In genomic region chr7:120693831-120694375, GRCm38 (mm10) we compare ENCODE assay signal across 17 mouse cellular contexts. TPM values are rescaled to one million over a fixed set of nuclear protein-coding genes. Genes with fewer than 3 reads are reported as not detected.
DNase-seq lines count a peak whose midpoint lies in the region.
"Had no signal": no experiment of that assay in that cellular context is flagged by ENCODE, and none has a peak within 500 bp of the region (broad histone marks: within the 10 kb centered on the region; RNA-seq: fewer than 3 reads in every experiment).

No protein-coding gene starts in this region.

- peak; percentile 76 for DNase-seq in thymus, postnatal 0 days (ENCODE audit: low spot score)
- no peak for DNase-seq in thymus, postnatal 36 days
- DNase-seq in brain, adult 2 months (ENCODE audit: low read depth, low spot score) = peak; percentile 54
- peak; percentile 27 for DNase-seq in thymus, postnatal 14 days
- no peak for DNase-seq in gastrocnemius, postnatal 25 days
- no peak for DNase-seq in right cerebral cortex, postnatal 25 days
- DNase-seq: adrenal gland, adult 8-10 months; adrenal gland, postnatal 36 days; cerebellum, adult 11-12 months; cerebellum, adult 9-10 months; cerebellum, postnatal 25 days; gastrocnemius, postnatal 14 days had no signal

RNA-seq across cellular contexts. Expression of gene Mosmo, which starts 16.5 kb away (rescaled TPM):
- polyA plus RNA-seq in thymus, postnatal 0 days (2015; fragmentation: Nextera tagmentation; extraction: Ambion mirVana) = 12.5 and 14.9 TPM in 2 replicates
- total RNA-seq in gastrocnemius, postnatal 25 days (2021) = 10 to 100 TPM; 20.2 to 20.7 TPM

RNA-seq across cellular contexts. Expression of gene Pdzd9, which starts 23.8 kb away (rescaled TPM):
- polyA plus RNA-seq in thymus, postnatal 0 days (2015; fragmentation: Nextera tagmentation; extraction: Ambion mirVana) = 0.22 and 0.43 TPM in 2 replicates
- total RNA-seq in gastrocnemius, postnatal 25 days (2021) = not detected
- total RNA-seq: adrenal gland, adult 8-10 months; adrenal gland, postnatal 36 days; gastrocnemius, adult 18-20 months; granulocyte monocyte progenitor cell, adult 5-6 weeks; heart, adult 8-10 months; heart, postnatal 25 days had no signal

RNA-seq across cellular contexts. Expression of gene Vwa3a, which starts 45.2 kb away (rescaled TPM):
- 0.27 and 0.31 TPM in 2 replicates for polyA plus RNA-seq in thymus, postnatal 0 days (2015; fragmentation: Nextera tagmentation; extraction: Ambion mirVana)
- under 1 TPM; 0.51 to 0.72 TPM for total RNA-seq in gastrocnemius, postnatal 25 days (2021)
- total RNA-seq: CH12.LX; granulocyte monocyte progenitor cell, adult 5-6 weeks had no signal

RNA-seq across cellular contexts. Expression of gene Uqcrc2, which starts 58.9 kb away (rescaled TPM):
- polyA plus RNA-seq in thymus, postnatal 0 days (2015; fragmentation: Nextera tagmentation; extraction: Ambion mirVana) = 213 and 220 TPM in 2 replicates
- total RNA-seq in gastrocnemius, postnatal 25 days (2021) = 100 to 1,000 TPM; 519 to 547 TPM

Comparison
In these comparisons a context has a peak if more than half of its experiments do, and no peak if none do; other contexts are left out.
1. DNase-seq: peak in thymus, postnatal 0 days (single experiment), brain, adult 2 months (single experiment) and thymus, postnatal 14 days (single experiment); none in thymus, postnatal 36 days (0 of 2), gastrocnemius, postnatal 25 days (single experiment) and right cerebral cortex, postnatal 25 days (single experiment).